Mouse (Mus musculus): ENCODE results near the gene Abca9.

- TF ChIP-seq CTCF (IDR thresholded peaks at IDR 0.05; ENCODE audit: extremely low read depth, insufficient read depth, insufficient read length, insufficient replicate concordance) (no peak), POLR2A (IDR thresholded peaks at IDR 0.05; ENCODE audit: low read depth, low read length) (no peak)
These were observed at the start of gene Abca9 for GRCm38 (mm10) chr11:110167459-110168251.
